ENCODE assay signal across 26 mouse cellular contexts in genomic region chr5:36723356-36723755, GRCm38 (mm10). TPM values are rescaled to one million over a fixed set of nuclear protein-coding genes. Genes with fewer than 3 reads are reported as not detected.
DNase-seq lines count a peak whose midpoint lies in the region; ATAC-seq lines count a peak whose summit lies in the region.
"Had no signal": no experiment of that assay in that cellular context is flagged by ENCODE, and none has a peak within 500 bp of the region (broad histone marks: within the 10 kb centered on the region; RNA-seq: fewer than 3 reads in every experiment).

No protein-coding gene starts in this region.

- no peaks in the 10 kb centered on the region for H3K79me2 ChIP-seq in macrophage (ENCODE audit: inconsistent target)

- H3K27me3 ChIP-seq in heart, embryonic 10.5 days (ENCODE audit: insufficient read depth, poor library complexity, severe bottlenecking), result no peaks in the 10 kb centered on the region
- peaks cover 4% of the 10 kb centered on the region for H3K27me3 ChIP-seq in liver, embryonic 13.5 days
- no peaks in the 10 kb centered on the region for H3K27me3 ChIP-seq in hindbrain, embryonic 12.5 days
- H3K27me3 ChIP-seq: CH12.LX; forebrain, embryonic 13.5 days; heart, embryonic 12.5 days; kidney, embryonic 15.5 days; neural tube, embryonic 15.5 days; stomach, embryonic 15.5 days had no signal

- peak overlapping the region; percentile 60; the same call in 1 of the 2 replicates for H3K9ac ChIP-seq in liver, embryonic 13.5 days
- no peak overlapping the region for H3K9ac ChIP-seq in hindbrain, embryonic 12.5 days
- H3K9ac ChIP-seq: forebrain, embryonic 13.5 days; hindbrain, embryonic 14.5 days; kidney, embryonic 15.5 days; neural tube, embryonic 15.5 days; stomach, embryonic 15.5 days had no signal

- no peak for DNase-seq in heart, embryonic 10.5 days (ENCODE audit: low spot score)
- no peak for DNase-seq in heart, adult 11 months
- peak; percentile 82 for DNase-seq in Muller cell, postnatal 12 days (ENCODE audit: inconsistent ontology term)
- DNase-seq in liver, embryonic 13.5 days, result no peak
- DNase-seq in layer of hippocampus, postnatal 36 days, result no peak
- no peak for DNase-seq in heart, adult 18-20 months
- DNase-seq: adrenal gland, adult 8-10 months; cerebellum, adult 11 months; cerebellum, adult 9-10 months; cerebellum, postnatal 36 days; heart, postnatal 4 days; kidney, adult 11 months; lung, adult 18-20 months; lung, postnatal 10 days; midbrain, embryonic 14.5 days; retina, postnatal 1 day; right cerebral cortex, postnatal 14 days had no signal

- H3K27ac ChIP-seq in heart, embryonic 10.5 days, result 0 out of 2 replicates have a peak overlapping the region, but pooled peaks have one; percentile 78
- H3K27ac ChIP-seq in liver, embryonic 13.5 days, result peak overlapping the region; percentile 99
- peak overlapping the region; percentile 92 for H3K27ac ChIP-seq in macrophage
- no peak overlapping the region for H3K27ac ChIP-seq in hindbrain, embryonic 12.5 days
- H3K27ac ChIP-seq: forebrain, embryonic 13.5 days; hindbrain, embryonic 14.5 days; kidney, embryonic 15.5 days; neural tube, embryonic 15.5 days; stomach, embryonic 15.5 days had no signal

- H3K9me3 ChIP-seq in heart, embryonic 10.5 days, result no peaks in the 10 kb centered on the region
- H3K9me3 ChIP-seq in liver, embryonic 13.5 days (replicated peaks), result no peaks in the 10 kb centered on the region
- H3K9me3 ChIP-seq in hindbrain, embryonic 12.5 days (replicated peaks), result no peaks in the 10 kb centered on the region
- H3K9me3 ChIP-seq: forebrain, embryonic 13.5 days; heart, embryonic 12.5 days; kidney, embryonic 15.5 days; neural tube, embryonic 15.5 days; stomach, embryonic 15.5 days had no signal

- no peak overlapping the region for H3K4me3 ChIP-seq in heart, embryonic 10.5 days
- H3K4me3 ChIP-seq in liver, embryonic 13.5 days (replicated peaks), result no peak overlapping the region
- H3K4me3 ChIP-seq in macrophage (ENCODE audit: inconsistent target), result no peak overlapping the region
- H3K4me3 ChIP-seq in hindbrain, embryonic 12.5 days, result no peak overlapping the region
- H3K4me3 ChIP-seq: forebrain, embryonic 13.5 days; heart, embryonic 12.5 days; kidney, embryonic 15.5 days; neural tube, embryonic 15.5 days; stomach, embryonic 15.5 days had no signal

- ATAC-seq in liver, embryonic 13.5 days (ENCODE audit: low read depth), result no peak
- no peak for ATAC-seq in hindbrain, embryonic 12.5 days (ENCODE audit: low FRiP score)
- ATAC-seq: forebrain, embryonic 13.5 days had no signal

- no peak overlapping the region for H3K4me2 ChIP-seq in liver, embryonic 13.5 days
- no peak overlapping the region for H3K4me2 ChIP-seq in hindbrain, embryonic 12.5 days (replicated peaks)
- H3K4me2 ChIP-seq: forebrain, embryonic 13.5 days; heart, embryonic 12.5 days; hindbrain, embryonic 14.5 days; kidney, embryonic 15.5 days; neural tube, embryonic 15.5 days; stomach, embryonic 15.5 days had no signal

- H3K4me1 ChIP-seq in heart, embryonic 10.5 days, result peaks cover 51% of the 10 kb centered on the region
- H3K4me1 ChIP-seq in liver, embryonic 13.5 days (replicated peaks), result peaks cover 83% of the 10 kb centered on the region
- no peaks in the 10 kb centered on the region for H3K4me1 ChIP-seq in hindbrain, embryonic 12.5 days
- H3K4me1 ChIP-seq: forebrain, embryonic 13.5 days; neural tube, embryonic 15.5 days had no signal

- WGBS in heart, embryonic 10.5 days, result 81% methylated on average over 9 of the region's 9 CpGs
- WGBS in liver, embryonic 13.5 days (ENCODE audit: insufficient replicate concordance), result 80% methylated on average over 9 of the region's 9 CpGs
- 90% methylated on average over 9 of the region's 9 CpGs for WGBS in macrophage (ENCODE audit: missing documents)
- WGBS in hindbrain, embryonic 12.5 days, result 55% methylated on average over 9 of the region's 9 CpGs

- no peaks in the 10 kb centered on the region for H3K36me3 ChIP-seq in heart, embryonic 10.5 days
- no peaks in the 10 kb centered on the region for H3K36me3 ChIP-seq in liver, embryonic 13.5 days
- no peaks in the 10 kb centered on the region for H3K36me3 ChIP-seq in macrophage (ENCODE audit: inconsistent target)
- H3K36me3 ChIP-seq in hindbrain, embryonic 12.5 days, result no peaks in the 10 kb centered on the region
- H3K36me3 ChIP-seq: heart, embryonic 12.5 days; kidney, embryonic 15.5 days; neural tube, embryonic 15.5 days; stomach, embryonic 15.5 days had no signal

RNA-seq across cellular contexts. Expression of gene Bloc1s4, which starts 25.1 kb away (rescaled TPM):
- 19.5 and 27.1 TPM in 2 replicates for polyA plus RNA-seq in heart, embryonic 10.5 days (2016; fragmentation: Nextera tagmentation; extraction: Ambion mirVana)
- polyA plus RNA-seq in liver, embryonic 13.5 days (2015; fragmentation: Nextera tagmentation; extraction: Ambion mirVana), result 15.5 and 16.7 TPM in 2 replicates
- total RNA-seq in macrophage (2018; cell fraction: chromatin; rRNA removed), result 10 to 100 TPM in 8 of 26 experiments, 1 to 10 TPM in 18; 1.0 to 15.7 (median 7.3) TPM
- total RNA-seq in macrophage (2018; cell fraction: cytosol; rRNA removed), result 10 to 100 TPM; 15.1 to 21.6 (median 18.8) TPM
- total RNA-seq in macrophage (2018; cell fraction: nucleus; rRNA removed), result 10 to 100 TPM in 20 of 26 experiments, 1 to 10 TPM in 6; 4.6 to 20.4 (median 12.9) TPM
- polyA plus RNA-seq in macrophage (2018), result 6.8 to 19.4 TPM (median 17.0 TPM) in 3 replicates
- polyA plus RNA-seq in hindbrain, embryonic 12.5 days (2016; fragmentation: Nextera tagmentation; extraction: Ambion mirVana), result 28.0 and 29.2 TPM in 2 replicates
- total RNA-seq in layer of hippocampus, postnatal 36 days (2021), result 10 to 100 TPM; 23.2 to 24.4 TPM
- 10 to 100 TPM; 14.0 to 14.2 TPM for total RNA-seq in heart, adult 18-20 months (2021)

RNA-seq across cellular contexts. Expression of gene D5Ertd579e, which starts 27.5 kb away (rescaled TPM):
- 25.5 and 33.7 TPM in 2 replicates for polyA plus RNA-seq in heart, embryonic 10.5 days (2016; fragmentation: Nextera tagmentation; extraction: Ambion mirVana)
- 21.9 and 25.3 TPM in 2 replicates for polyA plus RNA-seq in liver, embryonic 13.5 days (2015; fragmentation: Nextera tagmentation; extraction: Ambion mirVana)
- total RNA-seq in macrophage (2018; cell fraction: chromatin; rRNA removed), result 100 to 1,000 TPM in 22 of 26 experiments, 10 to 100 TPM in 4; 70.8 to 283 (median 183) TPM
- 10 to 100 TPM; 13.7 to 40.9 (median 24.9) TPM for total RNA-seq in macrophage (2018; cell fraction: cytosol; rRNA removed)
- total RNA-seq in macrophage (2018; cell fraction: nucleus; rRNA removed), result 100 to 1,000 TPM in 14 of 26 experiments, 10 to 100 TPM in 12; 49.9 to 175 (median 103) TPM
- polyA plus RNA-seq in macrophage (2018), result 17.3 to 23.8 TPM (median 23.4 TPM) in 3 replicates
- 41.8 and 43.3 TPM in 2 replicates for polyA plus RNA-seq in hindbrain, embryonic 12.5 days (2016; fragmentation: Nextera tagmentation; extraction: Ambion mirVana)
- 100 to 1,000 TPM; 100 to 106 TPM for total RNA-seq in layer of hippocampus, postnatal 36 days (2021)
- total RNA-seq in heart, adult 18-20 months (2021), result 10 to 100 TPM; 85.9 to 89.3 TPM
